Mouse (Mus musculus) embryonic facial prominence, embryonic 14.5 days (tissue): ENCODE measurements around the gene Synrg. TPM values are rescaled to one million over a fixed set of nuclear protein-coding genes. Genes with fewer than 3 reads are reported as not detected.
A peak's percentile ranks its signal among the peaks of the same experiment; 100 is the strongest.

ENCODE experiments used
- ATAC-seq: fragments of 200-750 bp; cut with Nextera tagmentation; 2 replicates; pipeline ENCODE4 v1.8.0; 2017; ENCODE audit warnings: low read depth, moderate number of reproducible peaks, moderate TSS enrichment
- DNase-seq: peaks from one replicate; pipeline ENCODE4 v3.0.0-alpha.2; 2015; ENCODE audit warnings: low spot score
- H3K27ac ChIP-seq: fragments of 300-500 bp; sonication (generic); replicated peaks from 2 replicates; pipeline ENCODE4 v1.5.1; 2014; ENCODE audit warnings: low read depth, mild to moderate bottlenecking, low read length, moderate library complexity
- H3K27me3 ChIP-seq: fragments of 300-500 bp; sonication (generic); replicated peaks from 2 replicates; pipeline ENCODE4 v1.6.1; 2014; ENCODE audit warnings: low read length; ENCODE audit not compliant: control insufficient read depth, insufficient read depth
- H3K36me3 ChIP-seq: fragments of 300-500 bp; sonication (generic); 2 replicates; pipeline ENCODE4 v1.6.1; 2014; ENCODE audit warnings: low read length, mixed read lengths; ENCODE audit not compliant: control insufficient read depth, insufficient read depth
- H3K4me1 ChIP-seq: fragments of 300-500 bp; sonication (generic); 2 replicates; pipeline ENCODE4 v1.6.1; 2014; ENCODE audit warnings: antibody characterized with exemption, low read length; ENCODE audit not compliant: control insufficient read depth, insufficient read depth
- H3K4me2 ChIP-seq: fragments of 300-500 bp; sonication (generic); 2 replicates; pipeline ENCODE4 v1.6.1; 2014; ENCODE audit warnings: low read depth, mild to moderate bottlenecking, low read length, moderate library complexity, mixed read lengths
- H3K4me3 ChIP-seq: fragments of 300-500 bp; sonication (generic); 2 replicates; pipeline ENCODE4 v1.5.1; 2014; ENCODE audit warnings: low read depth, mild to moderate bottlenecking, low read length
- H3K9ac ChIP-seq: fragments of 300-500 bp; sonication (generic); 2 replicates; pipeline ENCODE4 v1.6.1; 2014; ENCODE audit warnings: low read depth, mild to moderate bottlenecking, low read length, moderate library complexity, mixed read lengths
- H3K9me3 ChIP-seq: fragments of 300-500 bp; sonication (generic); 2 replicates; pipeline ENCODE4 v1.6.1; 2016; ENCODE audit warnings: low read length; ENCODE audit not compliant: control insufficient read depth
- WGBS: fragments of 180-500 bp; shearing (Covaris S2); extraction: QIAGEN DNeasy Blood & Tissue Kit; methylation state at CpG from one replicate; pipeline ENCODE4 v1.1.7; 2014; 5-methylcytosine and 5-hydroxymethylcytosine counted together
- polyA plus RNA-seq: library from polyadenylated mRNA; unstranded; fragments of >200 nt; fragmentation: Nextera tagmentation; extraction: Ambion mirVana; gene quantifications from 2 replicates; pipeline ENCODE4 v1.2.1, GENCODE M21; 2014

Gene Synrg
- 10.1 and 11.8 TPM in 2 replicates for polyA plus RNA-seq

- peak within 1 kb of the TSS; percentile 75 for H3K9ac ChIP-seq
- H3K4me1 ChIP-seq: no peaks in the 10 kb centered on the region
- no peaks in the 10 kb centered on the region for H3K27me3 ChIP-seq
- H3K27ac ChIP-seq: peak within 1 kb of the TSS; percentile 56
- H3K4me3 ChIP-seq: peak within 1 kb of the TSS; percentile 61
- 5% methylated on average over 20 of the region's 76 CpGs for WGBS
- H3K4me2 ChIP-seq: peak within 1 kb of the TSS; percentile 61
- H3K9me3 ChIP-seq: no peaks in the 10 kb centered on the region
- H3K36me3 ChIP-seq: peaks cover 34% of the 10 kb centered on the region
- ATAC-seq (peak; percentile 95), DNase-seq (peak; percentile 93)
Observed at GRCm38 (mm10) chr11:83963991-83964921, at the start of gene Synrg. TSS of gene Synrg (plus strand) at chr11:83964428.

- no peak for ATAC-seq
- Histone ChIP-seq H3K4me2 (no peak overlapping the region), H3K9me3 (no peaks in the 10 kb centered on the region), H3K4me1 (no peaks in the 10 kb centered on the region), H3K9ac (no peak overlapping the region), H3K27ac (no peak overlapping the region), H3K36me3 (no peaks in the 10 kb centered on the region), H3K4me3 (no peak overlapping the region), H3K27me3 (no peaks in the 10 kb centered on the region)
- no peak for DNase-seq
- WGBS: 91% methylated on average over 4 of the region's 4 CpGs
Observed at GRCm38 (mm10) chr11:83914501-83914900, 49.7 kb upstream of the Synrg start.

GRCm38 (mm10) chr11:83922600-83922999, 41.6 kb upstream of the Synrg start:
- H3K4me2 ChIP-seq: no peak overlapping the region
- H3K4me3 ChIP-seq: no peak overlapping the region
- no peak overlapping the region for H3K9ac ChIP-seq
- no peaks in the 10 kb centered on the region for H3K27me3 ChIP-seq
- no peak overlapping the region for H3K27ac ChIP-seq
- H3K36me3 ChIP-seq: no peaks in the 10 kb centered on the region
- DNase-seq (no peak), ATAC-seq (no peak)
- H3K4me1 ChIP-seq: no peaks in the 10 kb centered on the region
- WGBS: 71% methylated on average over 2 of the region's 2 CpGs
- H3K9me3 ChIP-seq: no peaks in the 10 kb centered on the region

- ATAC-seq (no peak), DNase-seq (no peak)
- no peaks in the 10 kb centered on the region for H3K4me1 ChIP-seq
- H3K36me3 ChIP-seq: no peaks in the 10 kb centered on the region
- no peak overlapping the region for H3K27ac ChIP-seq
- WGBS: 68% methylated on average over 3 of the region's 3 CpGs
- no peaks in the 10 kb centered on the region for H3K27me3 ChIP-seq
- no peak overlapping the region for H3K4me2 ChIP-seq
- no peak overlapping the region for H3K4me3 ChIP-seq
- no peak overlapping the region for H3K9ac ChIP-seq
- H3K9me3 ChIP-seq: no peaks in the 10 kb centered on the region
Observed at GRCm38 (mm10) chr11:83927097-83927496, 37.1 kb upstream of the Synrg start.

- no peaks in the 10 kb centered on the region for H3K9me3 ChIP-seq
- H3K4me1 ChIP-seq: no peaks in the 10 kb centered on the region
- H3K9ac ChIP-seq: no peak overlapping the region
- no peak overlapping the region for H3K4me3 ChIP-seq
- no peaks in the 10 kb centered on the region for H3K27me3 ChIP-seq
- 74% methylated on average over 10 of the region's 10 CpGs for WGBS
- no peak for DNase-seq
- ATAC-seq: no peak
- H3K27ac ChIP-seq: no peak overlapping the region
- no peaks in the 10 kb centered on the region for H3K36me3 ChIP-seq
- H3K4me2 ChIP-seq: no peak overlapping the region
Observed at GRCm38 (mm10) chr11:83932506-83933106, 31.6 kb upstream of the Synrg start.

- ATAC-seq: no peak
- Histone ChIP-seq H3K9me3 (no peaks in the 10 kb centered on the region), H3K9ac (no peak overlapping the region), H3K4me3 (no peak overlapping the region), H3K4me2 (no peak overlapping the region), H3K36me3 (no peaks in the 10 kb centered on the region), H3K4me1 (no peaks in the 10 kb centered on the region), H3K27me3 (no peaks in the 10 kb centered on the region), H3K27ac (no peak overlapping the region)
- WGBS: 87% methylated on average over 4 of the region's 4 CpGs
- no peak for DNase-seq
Observed at GRCm38 (mm10) chr11:83933376-83933775, 30.9 kb upstream of the Synrg start.

- WGBS: 16% methylated on average over 7 of the region's 7 CpGs
- Histone ChIP-seq H3K4me1 (no peaks in the 10 kb centered on the region), H3K27me3 (no peaks in the 10 kb centered on the region; the same call in 1 of the 2 replicates), H3K9ac (no peak overlapping the region), H3K9me3 (no peaks in the 10 kb centered on the region), H3K4me2 (no peak overlapping the region), H3K36me3 (no peaks in the 10 kb centered on the region), H3K4me3 (no peak overlapping the region), H3K27ac (no peak overlapping the region)
- ATAC-seq (peak; percentile 55; the same call in 1 of the 2 replicates), DNase-seq (peak; percentile 82)
Observed at GRCm38 (mm10) chr11:83935986-83936665, 28.1 kb upstream of the Synrg start.

- Histone ChIP-seq H3K4me1 (peaks cover 6% of the 10 kb centered on the region; the same call in 1 of the 2 replicates), H3K9ac (no peak overlapping the region), H3K9me3 (no peaks in the 10 kb centered on the region), H3K27ac (no peak overlapping the region), H3K4me2 (no peak overlapping the region), H3K36me3 (peaks cover 3% of the 10 kb centered on the region), H3K27me3 (no peaks in the 10 kb centered on the region; the same call in 1 of the 2 replicates), H3K4me3 (no peak overlapping the region)
- DNase-seq (no peak), ATAC-seq (no peak)
- WGBS: 74% methylated on average over 8 of the region's 8 CpGs
Observed at GRCm38 (mm10) chr11:83938556-83938955, 25.7 kb upstream of the Synrg start.
